Mouse (Mus musculus) limb, embryonic 15.5 days (tissue): Measurements from ENCODE around the gene Bpnt1. TPM values are rescaled to one million over a fixed set of nuclear protein-coding genes. Genes with fewer than 3 reads are reported as not detected.

Experiments used
- ATAC-seq: fragments of 200-750 bp; cut with Nextera tagmentation; 2 replicates; pipeline ENCODE4 v1.8.0; 2017; ENCODE audit warnings: low read depth, moderate TSS enrichment; ENCODE audit not compliant: insufficient number of reproducible peaks, low FRiP score, low TSS enrichment
- H3K27ac ChIP-seq: fragments of 300-500 bp; sonication (generic); 2 replicates; pipeline ENCODE4 v1.5.1; 2015; ENCODE audit warnings: moderate library complexity, mild to moderate bottlenecking, inconsistent platforms
- H3K27me3 ChIP-seq: fragments of 300-500 bp; sonication (generic); 2 replicates; pipeline ENCODE4 v1.6.1; 2015; ENCODE audit warnings: inconsistent platforms
- H3K36me3 ChIP-seq: fragments of 300-500 bp; sonication (generic); 2 replicates; pipeline ENCODE4 v1.6.1; 2015; ENCODE audit warnings: inconsistent platforms
- H3K4me1 ChIP-seq: fragments of 300-500 bp; sonication (generic); 2 replicates; pipeline ENCODE4 v1.6.1; 2015; ENCODE audit warnings: inconsistent platforms
- H3K4me2 ChIP-seq: fragments of 300-500 bp; sonication (generic); 2 replicates; pipeline ENCODE4 v1.6.1; 2015; ENCODE audit warnings: mild to moderate bottlenecking, inconsistent platforms
- H3K4me3 ChIP-seq: fragments of 300-500 bp; sonication (generic); 2 replicates; pipeline ENCODE4 v1.5.1; 2015; ENCODE audit warnings: mild to moderate bottlenecking, inconsistent platforms
- H3K9ac ChIP-seq: fragments of 300-500 bp; sonication (generic); 2 replicates; pipeline ENCODE4 v1.6.1; 2015; ENCODE audit warnings: inconsistent platforms
- H3K9me3 ChIP-seq: fragments of 300-500 bp; sonication (generic); 2 replicates; pipeline ENCODE4 v1.6.1; 2016; ENCODE audit warnings: inconsistent platforms
- WGBS: fragments of 180-500 bp; shearing (Covaris S2); methylation state at CpG from one replicate; pipeline ENCODE4 v1.1.7; 2015; 5-methylcytosine and 5-hydroxymethylcytosine counted together
- polyA plus RNA-seq: library from polyadenylated mRNA; unstranded; fragments of >200 nt; fragmentation: Nextera tagmentation; extraction: Ambion mirVana; gene quantifications from 2 replicates; pipeline ENCODE4 v1.2.1, GENCODE M21; 2015

The Bpnt1 gene
- polyA plus RNA-seq, 1 experiment from 2014 or later: 21.3 TPM

GRCm38 (mm10) chr1:185333651-185334050 is 1.7 kb downstream of the Bpnt1 start:
- no peak for ATAC-seq
- no peak overlapping the region for H3K4me2 ChIP-seq
- WGBS: 88% methylated on average over 5 of the region's 5 CpGs

GRCm38 (mm10) chr1:185334136-185334535 is 2.2 kb downstream of the Bpnt1 start:
- Histone ChIP-seq H3K9me3 (no peaks in the 10 kb centered on the region), H3K9ac (no peak overlapping the region), H3K36me3 (peaks cover 9% of the 10 kb centered on the region; the same call in 1 of the 2 replicates), H3K27ac (no peak overlapping the region), H3K27me3 (no peaks in the 10 kb centered on the region), H3K4me1 (peaks cover 15% of the 10 kb centered on the region), H3K4me3 (no peak overlapping the region), H3K4me2 (no peak overlapping the region)
- WGBS: 86% methylated on average over 4 of the region's 4 CpGs
- ATAC-seq: no peak

More at GRCm38 (mm10) chr1:185333651-185334050, 1.7 kb downstream of the Bpnt1 start:
- H3K4me1 ChIP-seq: peaks cover 15% of the 10 kb centered on the region
- H3K4me3 ChIP-seq: no peak overlapping the region
- H3K9ac ChIP-seq: no peak overlapping the region
- no peaks in the 10 kb centered on the region for H3K9me3 ChIP-seq
- no peaks in the 10 kb centered on the region for H3K27me3 ChIP-seq
- H3K27ac ChIP-seq: no peak overlapping the region
- peaks cover 5% of the 10 kb centered on the region; the same call in 1 of the 2 replicates for H3K36me3 ChIP-seq

GRCm38 (mm10) chr1:185335231-185335765 is 3.3 kb downstream of the Bpnt1 start:
- Histone ChIP-seq H3K9me3 (no peaks in the 10 kb centered on the region), H3K9ac (no peak overlapping the region), H3K4me3 (no peak overlapping the region), H3K27ac (no peak overlapping the region), H3K27me3 (no peaks in the 10 kb centered on the region), H3K4me1 (peaks cover 11% of the 10 kb centered on the region), H3K4me2 (no peak overlapping the region), H3K36me3 (peaks cover 16% of the 10 kb centered on the region)
- 76% methylated on average over 6 of the region's 6 CpGs for WGBS
- ATAC-seq: no peak

GRCm38 (mm10) chr1:185336535-185336934 is 4.6 kb downstream of the Bpnt1 start:
- Histone ChIP-seq H3K27ac (no peak overlapping the region), H3K4me2 (no peak overlapping the region), H3K9me3 (no peaks in the 10 kb centered on the region), H3K36me3 (peaks cover 24% of the 10 kb centered on the region), H3K4me3 (no peak overlapping the region), H3K9ac (no peak overlapping the region), H3K27me3 (no peaks in the 10 kb centered on the region), H3K4me1 (peaks cover 9% of the 10 kb centered on the region)
- WGBS: 54% methylated on average over 3 of the region's 3 CpGs
- ATAC-seq: no peak

- WGBS: 90% methylated on average over 4 of the region's 4 CpGs
- ATAC-seq: no peak
- peaks cover 77% of the 10 kb centered on the region for H3K36me3 ChIP-seq
Measured at GRCm38 (mm10) chr1:185342441-185342840, 10.5 kb downstream of the Bpnt1 start.

GRCm38 (mm10) chr1:185343422-185343821 is 11.5 kb downstream of the Bpnt1 start:
- Histone ChIP-seq H3K4me3 (no peak overlapping the region), H3K9ac (no peak overlapping the region), H3K4me2 (no peak overlapping the region), H3K9me3 (no peaks in the 10 kb centered on the region), H3K27me3 (no peaks in the 10 kb centered on the region), H3K36me3 (peaks cover 84% of the 10 kb centered on the region), H3K27ac (no peak overlapping the region), H3K4me1 (no peaks in the 10 kb centered on the region)
- 84% methylated on average over 8 of the region's 8 CpGs for WGBS
- ATAC-seq: no peak

More at GRCm38 (mm10) chr1:185342441-185342840, 10.5 kb downstream of the Bpnt1 start:
- no peaks in the 10 kb centered on the region for H3K4me1 ChIP-seq
- H3K9me3 ChIP-seq: no peaks in the 10 kb centered on the region
- H3K4me2 ChIP-seq: no peak overlapping the region
- H3K27me3 ChIP-seq: no peaks in the 10 kb centered on the region
- no peak overlapping the region for H3K4me3 ChIP-seq
- no peak overlapping the region for H3K9ac ChIP-seq
- no peak overlapping the region for H3K27ac ChIP-seq

- peaks cover 92% of the 10 kb centered on the region for H3K36me3 ChIP-seq
- 82% methylated on average over 10 of the region's 10 CpGs for WGBS
Measured at GRCm38 (mm10) chr1:185346188-185346587, 14.2 kb downstream of the Bpnt1 start.

GRCm38 (mm10) chr1:185349741-185350140 is 17.8 kb downstream of the Bpnt1 start:
- ATAC-seq: no peak
- Histone ChIP-seq H3K4me2 (no peak overlapping the region), H3K9me3 (no peaks in the 10 kb centered on the region), H3K4me1 (no peaks in the 10 kb centered on the region), H3K36me3 (peaks cover 94% of the 10 kb centered on the region), H3K27me3 (no peaks in the 10 kb centered on the region), H3K27ac (no peak overlapping the region), H3K4me3 (no peak overlapping the region), H3K9ac (no peak overlapping the region)
- WGBS: 93% methylated on average over 14 of the region's 14 CpGs

More at GRCm38 (mm10) chr1:185346188-185346587, 14.2 kb downstream of the Bpnt1 start:
- Histone ChIP-seq H3K27ac (no peak overlapping the region), H3K4me3 (no peak overlapping the region), H3K4me2 (no peak overlapping the region), H3K9ac (no peak overlapping the region), H3K4me1 (no peaks in the 10 kb centered on the region), H3K9me3 (no peaks in the 10 kb centered on the region), H3K27me3 (no peaks in the 10 kb centered on the region)
- no peak for ATAC-seq

GRCm38 (mm10) chr1:185350611-185351010 is 18.7 kb downstream of the Bpnt1 start:
- 94% methylated on average over 4 of the region's 4 CpGs for WGBS
- H3K27me3 ChIP-seq: no peaks in the 10 kb centered on the region
- H3K9me3 ChIP-seq: no peaks in the 10 kb centered on the region
- no peak for ATAC-seq
- H3K27ac ChIP-seq: no peak overlapping the region
- H3K36me3 ChIP-seq: peaks cover 93% of the 10 kb centered on the region
- H3K4me2 ChIP-seq: no peak overlapping the region
- no peak overlapping the region for H3K9ac ChIP-seq
- H3K4me1 ChIP-seq: no peaks in the 10 kb centered on the region
- H3K4me3 ChIP-seq: no peak overlapping the region

- no peaks in the 10 kb centered on the region for H3K4me1 ChIP-seq
- 89% methylated on average over 12 of the region's 12 CpGs for WGBS
- ATAC-seq: no peak
- H3K4me3 ChIP-seq: no peak overlapping the region
- no peak overlapping the region for H3K9ac ChIP-seq
- H3K36me3 ChIP-seq: peaks cover 88% of the 10 kb centered on the region
- H3K9me3 ChIP-seq: no peaks in the 10 kb centered on the region
- H3K4me2 ChIP-seq: no peak overlapping the region
- H3K27ac ChIP-seq: no peak overlapping the region
- no peaks in the 10 kb centered on the region for H3K27me3 ChIP-seq
Measured at GRCm38 (mm10) chr1:185352151-185352550, 20.2 kb downstream of the Bpnt1 start.

- Histone ChIP-seq H3K36me3 (peaks cover 85% of the 10 kb centered on the region), H3K4me1 (no peaks in the 10 kb centered on the region), H3K9me3 (no peaks in the 10 kb centered on the region), H3K4me2 (no peak overlapping the region), H3K27ac (no peak overlapping the region), H3K9ac (no peak overlapping the region), H3K27me3 (no peaks in the 10 kb centered on the region), H3K4me3 (no peak overlapping the region)
- ATAC-seq: no peak
- WGBS: 95% methylated on average over 8 of the region's 8 CpGs
Measured at GRCm38 (mm10) chr1:185353351-185353750, 21.4 kb downstream of the Bpnt1 start.

- ATAC-seq: no peak
- no peak overlapping the region for H3K4me3 ChIP-seq
- H3K4me2 ChIP-seq: no peak overlapping the region
- 78% methylated on average over 4 of the region's 4 CpGs for WGBS
- peaks cover 78% of the 10 kb centered on the region for H3K36me3 ChIP-seq
- H3K4me1 ChIP-seq: no peaks in the 10 kb centered on the region
- no peaks in the 10 kb centered on the region for H3K27me3 ChIP-seq
- H3K9me3 ChIP-seq: no peaks in the 10 kb centered on the region
- H3K27ac ChIP-seq: no peak overlapping the region
- no peak overlapping the region for H3K9ac ChIP-seq
Measured at GRCm38 (mm10) chr1:185354731-185355130, 22.8 kb downstream of the Bpnt1 start.

GRCm38 (mm10) chr1:185356246-185356645 is 24.3 kb downstream of the Bpnt1 start:
- WGBS: 96% methylated on average over 8 of the region's 8 CpGs
- Histone ChIP-seq H3K4me3 (no peak overlapping the region), H3K9me3 (no peaks in the 10 kb centered on the region), H3K27ac (no peak overlapping the region), H3K9ac (no peak overlapping the region), H3K36me3 (peaks cover 62% of the 10 kb centered on the region), H3K27me3 (no peaks in the 10 kb centered on the region), H3K4me2 (no peak overlapping the region), H3K4me1 (no peaks in the 10 kb centered on the region; the same call in 1 of the 2 replicates)
- no peak for ATAC-seq
